Mouse (Mus musculus): ENCODE data around the gene Adcy5.

Gene Adcy5

DNA sequence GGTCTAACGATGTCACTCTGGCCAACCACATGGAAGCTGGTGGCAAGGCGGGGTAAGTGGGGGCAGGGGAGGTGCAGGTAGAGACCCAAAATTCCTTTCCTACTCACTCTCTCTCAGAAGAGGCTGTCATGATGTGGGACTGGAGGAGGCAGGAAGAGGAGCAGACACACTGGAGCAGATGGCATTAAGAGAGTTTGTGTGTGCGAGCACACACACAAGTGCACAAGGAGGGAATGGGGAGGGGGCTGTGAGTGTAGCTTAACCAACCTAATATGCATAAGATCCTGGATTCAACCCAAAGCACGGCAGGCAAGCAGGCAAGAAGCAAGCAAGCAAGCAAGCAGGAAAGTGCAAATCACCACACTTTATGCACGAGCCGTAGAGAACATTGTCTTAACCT lies 116.3 kb downstream of the Adcy5 start:
- DNase-seq (ENCODE audit: low spot score), result no peak

DNA sequence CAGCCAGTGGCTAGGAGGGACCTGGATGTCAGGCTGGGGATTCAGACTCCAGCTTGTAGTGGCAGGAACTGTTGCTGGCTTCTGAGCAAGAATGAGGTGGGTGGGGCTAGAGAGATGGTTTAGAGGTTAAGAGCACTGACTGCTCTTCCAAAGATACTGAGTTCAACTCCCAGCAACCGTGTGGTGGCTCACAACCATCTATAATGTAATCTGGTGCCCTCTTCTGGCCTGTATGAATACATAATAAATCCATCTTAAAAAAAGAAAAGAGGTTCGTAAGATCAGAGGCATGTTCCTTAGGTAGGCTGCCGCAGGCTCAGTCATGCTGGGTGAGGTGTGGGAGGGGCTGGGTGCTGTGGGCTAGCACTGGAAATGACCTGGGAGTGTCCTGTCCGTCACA lies 116.9 kb downstream of the Adcy5 start:
- DNase-seq (ENCODE audit: low spot score), result no peak

DNA sequence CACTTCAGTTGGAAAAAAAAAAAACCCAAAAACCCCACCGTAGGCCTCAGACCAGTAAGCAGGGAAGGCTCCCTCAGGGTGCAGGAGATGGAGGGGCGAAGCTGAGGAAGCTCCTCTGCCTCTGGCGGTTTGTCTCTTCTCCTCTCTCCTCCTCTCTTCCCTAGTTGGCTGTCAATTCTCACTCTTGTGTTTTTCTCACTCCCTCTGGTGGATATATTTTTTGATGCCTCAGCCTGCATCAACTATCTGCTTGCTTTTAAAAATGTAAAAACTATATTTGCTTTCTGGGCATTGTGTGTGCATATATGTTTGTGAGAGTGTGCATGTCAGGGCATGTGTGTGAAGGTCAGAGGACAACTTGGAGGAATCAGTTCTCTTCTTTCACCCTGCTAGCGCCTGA lies 117.7 kb downstream of the Adcy5 start:
- no peak for DNase-seq (ENCODE audit: low spot score)

DNA sequence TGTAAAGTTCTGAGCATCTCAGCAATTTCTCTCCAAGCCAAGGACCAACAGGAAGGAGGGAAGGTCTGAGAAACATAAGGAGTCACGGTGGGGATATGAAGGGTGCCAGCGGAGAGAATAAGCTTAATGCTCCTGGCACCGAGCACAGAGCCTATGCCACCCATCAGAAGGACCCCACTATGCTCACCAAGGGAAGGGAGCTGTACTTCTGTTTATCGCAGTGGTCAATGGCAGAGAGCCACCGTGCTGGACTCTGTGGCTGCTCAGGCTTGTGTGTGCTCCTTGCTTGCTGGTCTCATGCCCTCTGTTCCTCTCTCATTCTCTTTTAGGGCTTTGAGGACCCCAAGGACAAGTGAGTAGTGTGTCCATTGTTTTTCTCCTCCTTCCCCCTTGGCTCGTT lies 123.5 kb downstream of the Adcy5 start:
- DNase-seq (ENCODE audit: low spot score), result no peak

DNA sequence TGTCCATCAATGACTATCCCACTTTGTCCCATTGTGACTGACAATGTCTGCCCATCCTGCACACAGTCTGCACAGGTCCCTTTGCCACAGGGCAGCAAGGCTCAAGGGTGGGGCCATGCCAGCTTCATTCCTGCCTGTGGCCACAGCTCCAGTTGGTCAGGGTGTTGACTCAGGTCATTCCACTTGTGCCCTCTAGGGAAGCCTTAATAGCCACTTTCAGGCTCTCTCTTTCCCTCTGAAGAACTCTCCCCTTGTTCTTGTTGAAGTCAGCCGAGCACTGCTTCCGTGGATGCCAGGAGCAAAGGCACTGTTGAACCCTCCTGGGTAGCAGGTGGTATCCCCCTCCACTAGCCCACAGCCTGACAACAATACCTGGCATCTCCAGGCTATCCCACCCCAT lies 127.8 kb downstream of the Adcy5 start:
- no peak for DNase-seq (ENCODE audit: low spot score)

DNA sequence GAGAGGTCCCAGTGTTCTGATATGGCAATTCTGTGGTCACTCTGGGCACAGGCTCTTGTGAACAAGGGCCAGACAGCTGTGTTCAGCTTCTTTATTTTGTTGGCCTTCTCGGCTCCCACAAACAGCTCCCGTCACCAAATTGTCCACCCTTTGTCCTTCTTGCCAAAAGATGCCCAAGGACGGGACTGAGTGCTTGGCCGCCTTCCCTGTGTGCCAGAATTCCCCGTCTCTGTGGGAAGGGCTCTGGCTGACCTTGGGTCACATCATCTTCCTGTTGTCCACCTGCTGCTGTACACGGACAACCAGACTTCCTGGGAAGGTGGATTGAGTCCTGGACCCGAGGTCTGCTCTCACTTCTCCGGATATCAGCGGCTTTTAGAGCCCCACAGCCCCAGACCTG lies 131.1 kb downstream of the Adcy5 start:
- DNase-seq (ENCODE audit: low spot score), result no peak

DNA sequence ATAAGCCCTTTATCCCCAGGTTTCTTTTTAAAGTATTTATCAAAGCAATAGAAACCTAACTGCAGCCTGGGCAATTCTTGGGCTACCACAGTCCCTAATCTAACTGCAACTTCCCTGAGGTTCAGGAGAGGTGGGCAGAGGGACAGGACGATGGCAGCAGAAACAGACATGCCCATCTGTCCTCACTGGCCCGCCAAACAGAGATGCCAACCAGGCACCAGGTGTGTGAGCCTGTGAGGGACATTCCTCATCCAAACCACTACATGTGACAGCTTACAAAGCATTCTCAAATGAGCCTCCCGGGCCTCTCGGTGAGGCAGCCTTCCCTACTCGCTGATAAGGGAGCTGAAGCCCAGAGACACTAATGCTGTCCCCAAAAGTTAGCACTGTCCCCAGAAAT lies 132.6 kb downstream of the Adcy5 start:
- no peak for DNase-seq (ENCODE audit: low spot score)

DNA sequence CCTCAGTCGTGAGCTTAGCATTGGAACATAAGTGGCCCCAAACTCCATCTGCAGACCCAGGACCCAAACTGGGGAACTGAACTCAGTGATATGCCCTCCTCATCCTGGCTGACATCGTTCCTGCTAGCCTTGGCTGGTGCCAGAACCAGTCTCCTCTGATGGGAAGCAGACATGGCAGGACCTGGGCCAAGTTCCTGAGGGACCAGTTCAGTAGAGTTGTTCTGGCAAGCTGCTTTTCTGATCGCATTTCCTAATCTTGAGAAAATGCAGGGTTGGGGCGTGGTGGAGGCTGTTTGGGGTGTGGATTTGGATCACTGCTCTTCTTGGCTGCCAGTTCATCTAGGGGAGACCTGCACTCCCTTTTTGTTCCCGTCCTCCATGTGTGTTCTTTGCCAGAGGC lies 143.1 kb downstream of the Adcy5 start:
- DNase-seq (ENCODE audit: low spot score), result no peak

DNA sequence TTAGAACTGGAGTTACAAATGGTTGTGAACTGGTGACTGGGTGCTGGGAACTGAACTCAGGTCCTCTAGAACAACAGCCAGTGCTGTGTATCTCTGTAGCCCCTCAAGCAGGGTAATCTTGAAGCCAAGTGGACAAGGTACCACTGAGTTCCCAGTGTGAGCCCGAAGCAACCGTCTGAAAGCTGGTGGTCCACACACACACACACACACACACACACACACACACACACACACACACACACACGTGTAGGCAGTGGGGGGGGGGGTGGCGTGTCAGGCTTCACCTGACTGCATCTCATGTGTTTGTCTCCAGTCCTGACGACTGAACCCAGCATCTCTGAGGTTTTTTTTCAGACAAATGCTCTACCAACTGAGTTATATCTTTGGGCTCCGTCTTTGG lies 145.5 kb downstream of the Adcy5 start:
- DNase-seq (ENCODE audit: low spot score), result no peak

DNA sequence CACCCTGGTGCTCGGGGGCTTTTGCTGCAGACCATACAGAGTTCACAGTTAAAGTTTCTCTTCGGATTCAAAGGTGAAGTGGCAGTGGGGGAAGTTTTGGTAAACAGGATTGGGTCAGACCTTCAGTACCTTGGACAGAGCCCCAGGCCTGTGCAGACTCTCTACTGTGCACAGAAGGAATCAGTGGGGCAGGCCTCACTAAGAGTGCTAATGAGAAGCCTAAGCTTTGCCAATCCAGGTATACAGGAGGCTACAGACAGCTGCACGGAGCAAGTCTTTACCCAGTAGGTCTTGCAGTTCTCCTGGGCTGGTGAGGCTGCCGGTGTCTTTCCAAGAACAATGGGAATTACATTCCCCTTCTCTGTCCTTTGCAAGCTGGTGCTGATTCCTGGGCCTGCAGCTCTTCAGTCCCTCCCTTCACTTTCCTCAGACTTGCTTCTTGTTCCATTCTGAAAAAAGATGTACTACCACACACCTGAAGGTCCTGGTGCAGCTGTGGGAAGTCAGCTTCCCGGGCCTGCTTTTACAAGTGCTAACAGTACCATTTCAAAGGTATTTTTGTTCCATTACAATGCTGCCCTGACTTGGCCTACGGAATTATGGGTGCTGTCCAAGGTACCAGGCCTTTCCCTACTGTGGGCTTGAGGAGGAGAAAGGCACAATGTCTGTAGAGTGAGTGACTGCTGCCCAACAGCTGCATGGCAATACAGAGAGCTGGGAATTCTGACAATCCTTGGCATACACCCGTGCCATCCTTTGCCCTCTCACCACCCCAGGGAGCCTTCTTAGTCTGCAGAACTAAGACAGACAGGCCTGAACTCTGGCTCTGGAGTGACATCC lies 148.0 kb downstream of the Adcy5 start:
- DNase-seq (ENCODE audit: low spot score), result no peak

DNA sequence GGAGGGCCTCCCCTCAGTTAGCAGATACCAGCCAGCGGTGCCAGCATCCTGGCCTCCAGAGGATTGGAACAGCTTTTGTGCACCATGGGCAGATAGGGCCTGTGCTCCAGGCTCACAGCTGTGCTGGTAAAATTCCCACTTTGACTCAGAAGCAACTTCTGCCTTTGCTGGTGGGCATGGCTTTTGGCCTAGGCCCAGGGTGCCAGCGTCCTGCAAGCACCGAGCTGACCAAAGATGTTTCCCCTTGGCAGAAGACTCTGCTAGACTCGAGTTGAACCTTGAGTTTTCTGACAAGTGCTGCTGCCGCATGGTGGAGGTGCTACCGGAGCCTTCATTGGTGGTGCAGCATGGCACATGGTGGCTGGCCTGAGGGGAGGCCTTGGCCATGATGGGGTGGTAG lies 149.0 kb downstream of the Adcy5 start:
- no peak for DNase-seq (ENCODE audit: low spot score)

DNA sequence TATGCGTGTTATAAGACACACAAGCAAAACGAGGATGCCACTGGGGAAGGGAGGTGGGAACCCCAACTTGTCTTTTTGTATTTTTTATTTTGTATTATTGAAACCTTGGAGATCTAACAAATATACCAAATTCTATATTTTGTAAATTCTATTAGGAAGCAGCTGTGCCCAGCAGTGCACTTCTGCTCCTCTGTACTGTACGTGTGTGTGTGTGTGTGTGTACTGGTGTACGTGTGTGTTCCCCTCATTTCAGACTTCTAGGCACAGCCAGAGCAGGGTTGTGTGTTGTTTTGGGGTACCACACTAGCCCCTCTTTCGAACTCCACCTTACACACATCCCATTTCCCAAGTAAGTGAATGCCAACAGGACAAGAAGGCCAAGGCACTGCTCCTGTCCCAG lies 149.7 kb downstream of the Adcy5 start:
- DNase-seq (ENCODE audit: low spot score), result no peak

DNA sequence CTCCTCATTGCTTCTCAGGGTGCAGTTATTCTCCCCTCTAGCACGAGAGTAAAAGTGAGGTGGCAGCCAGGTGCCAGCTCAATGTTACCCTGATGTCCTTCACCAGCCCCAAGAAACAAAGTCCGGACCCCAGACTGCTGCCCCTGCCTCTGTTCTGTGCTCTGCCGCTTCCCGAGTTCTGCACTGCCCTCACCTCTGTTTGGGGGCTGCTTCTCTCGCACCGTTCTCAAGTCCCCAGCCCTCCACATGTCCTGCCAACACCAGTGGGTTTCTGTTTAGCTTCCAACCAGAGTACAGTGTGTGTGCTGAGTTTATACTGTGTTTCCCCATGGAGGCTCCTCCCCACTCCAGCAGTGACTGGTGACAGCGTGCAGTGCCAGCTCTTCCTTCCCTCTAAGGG lies 150.5 kb downstream of the Adcy5 start:
- DNase-seq (ENCODE audit: low spot score), result no peak

DNA sequence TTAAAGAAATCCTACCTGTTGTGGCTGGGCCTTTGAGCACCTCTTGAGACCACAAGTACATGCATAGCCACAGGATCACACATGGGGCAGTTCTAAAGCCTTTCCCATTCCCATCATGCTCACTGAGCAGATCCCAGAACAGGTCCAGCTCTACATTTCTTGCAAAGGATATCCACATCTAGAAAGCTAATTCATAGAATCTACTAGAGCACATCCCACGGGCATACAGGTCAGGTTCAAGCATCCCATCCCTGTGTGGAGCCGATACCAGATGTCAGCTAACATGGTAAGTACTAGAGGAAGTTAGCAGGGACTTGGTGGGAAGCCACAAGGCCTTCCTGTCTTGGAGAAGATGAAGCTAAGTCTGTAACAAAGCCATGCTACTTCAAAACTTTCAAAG lies 152.0 kb downstream of the Adcy5 start:
- no peak for DNase-seq (ENCODE audit: low spot score)

DNA sequence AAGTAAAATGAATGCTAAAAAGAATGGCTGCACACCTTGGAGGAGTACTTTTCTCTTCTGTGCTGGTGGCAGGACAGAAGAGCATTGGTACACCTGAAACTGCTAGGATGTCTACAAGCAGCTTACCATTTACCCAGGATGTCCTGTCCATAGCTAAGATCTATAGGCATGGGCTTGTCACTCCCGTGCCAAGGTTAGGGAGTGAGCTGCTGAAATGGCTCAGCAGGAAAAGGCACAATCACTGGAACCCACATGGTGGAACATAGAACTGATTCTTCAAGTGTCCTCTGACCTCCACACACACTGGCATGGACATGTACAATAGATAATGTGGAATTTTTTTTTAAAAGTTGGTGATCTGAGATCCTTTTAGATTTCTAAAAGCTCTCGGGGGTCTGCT lies 152.7 kb downstream of the Adcy5 start:
- no peak for DNase-seq (ENCODE audit: low spot score)

DNA sequence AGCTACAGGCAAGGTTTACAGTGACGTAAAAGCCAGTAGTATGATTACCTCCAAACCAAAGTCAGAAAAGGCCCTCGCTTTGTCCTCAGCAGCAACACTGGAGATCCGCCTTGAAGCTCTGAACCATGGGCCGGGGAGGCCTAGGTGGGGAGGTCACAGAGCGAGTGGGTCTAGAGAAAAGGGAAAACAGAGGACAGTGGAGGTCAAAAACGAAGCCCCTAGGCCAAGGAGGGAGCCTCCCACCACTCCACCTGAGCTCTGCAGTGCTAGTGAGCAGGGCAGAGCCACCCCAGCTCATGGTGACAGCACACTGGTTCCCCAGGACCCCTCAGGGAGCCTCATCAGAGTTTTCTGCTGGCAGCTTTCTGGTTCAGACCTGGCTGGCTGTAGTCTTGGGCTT lies 153.3 kb downstream of the Adcy5 start:
- no peak for DNase-seq (ENCODE audit: low spot score)

DNA sequence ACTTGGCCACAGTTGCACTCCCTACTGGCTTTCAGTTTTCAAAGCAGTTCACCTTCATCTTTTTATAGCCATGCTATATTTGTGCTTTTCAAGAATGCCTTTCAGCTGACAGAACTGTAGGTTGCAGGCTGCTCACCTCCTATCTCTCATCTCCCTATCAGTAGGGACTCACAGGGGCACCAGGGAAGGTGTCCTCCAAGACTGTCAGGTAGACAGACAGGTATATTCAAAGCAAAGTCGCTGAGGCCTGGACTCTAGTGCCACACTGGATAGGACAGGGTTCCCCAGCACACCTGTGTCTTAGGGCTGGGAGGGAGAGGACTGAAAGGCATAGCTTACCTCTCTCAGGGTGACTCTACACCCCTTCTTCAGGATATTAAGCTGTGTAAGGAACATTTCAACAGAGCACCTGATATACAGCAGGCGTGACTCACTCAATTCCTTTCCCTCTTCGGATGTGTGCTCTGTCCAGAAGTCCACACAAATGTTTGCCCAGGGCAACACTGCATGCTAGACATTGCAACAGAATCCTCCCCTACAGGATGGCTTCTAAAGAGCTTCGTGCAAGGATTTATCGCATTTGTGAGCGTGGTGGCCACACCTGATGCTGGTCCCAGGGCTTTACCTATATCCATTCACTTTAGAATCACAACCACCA lies 153.9 kb downstream of the Adcy5 start:
- no peak for DNase-seq (ENCODE audit: low spot score)

DNA sequence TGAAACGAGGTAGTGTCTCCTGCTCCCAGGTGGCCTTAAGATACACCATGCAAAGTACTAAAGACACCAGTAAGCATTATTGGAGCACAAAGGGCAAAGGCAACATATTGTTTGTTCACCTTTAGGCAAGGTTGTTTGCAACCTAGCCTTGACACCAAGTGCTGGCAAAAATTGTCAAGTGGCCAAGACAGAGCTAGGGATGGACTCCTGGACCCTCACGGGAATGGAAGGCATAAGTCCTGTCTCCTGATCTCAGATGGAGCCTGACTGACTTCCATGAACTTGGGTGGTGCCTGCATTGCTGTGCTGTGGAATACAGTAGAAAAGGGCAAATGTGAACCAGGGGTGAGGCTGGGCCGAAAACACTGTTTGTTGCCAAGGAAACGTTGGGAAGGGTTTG lies 155.0 kb downstream of the Adcy5 start:
- DNase-seq (ENCODE audit: low spot score), result no peak

DNA sequence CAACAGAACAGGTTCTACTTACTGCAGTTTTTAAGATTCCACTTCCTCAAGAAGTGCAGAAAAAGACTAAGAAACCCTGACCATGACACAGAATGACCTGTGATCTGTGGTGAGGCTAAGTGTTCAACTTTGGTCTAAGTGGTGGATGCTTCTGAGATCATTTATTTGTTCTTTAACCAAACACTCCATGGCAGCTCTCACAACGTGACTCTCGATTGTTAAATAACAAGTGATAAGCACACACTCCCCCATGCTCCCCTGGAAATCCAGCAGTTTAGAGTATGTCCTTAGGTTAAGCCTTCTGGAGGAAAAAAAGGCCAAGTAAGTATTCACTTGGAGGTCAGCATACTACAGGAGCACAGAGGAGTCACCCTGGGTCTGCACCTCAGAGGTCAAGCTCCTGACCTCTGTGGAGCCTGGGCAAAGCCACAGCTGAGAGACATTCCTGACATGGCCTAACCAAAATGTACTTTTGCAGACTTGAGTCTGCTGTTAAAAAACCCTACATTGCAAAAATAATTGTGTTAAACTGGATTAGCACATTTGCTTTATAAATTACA lies 156.0 kb downstream of the Adcy5 start:
- no peak for DNase-seq (ENCODE audit: low spot score)

DNA sequence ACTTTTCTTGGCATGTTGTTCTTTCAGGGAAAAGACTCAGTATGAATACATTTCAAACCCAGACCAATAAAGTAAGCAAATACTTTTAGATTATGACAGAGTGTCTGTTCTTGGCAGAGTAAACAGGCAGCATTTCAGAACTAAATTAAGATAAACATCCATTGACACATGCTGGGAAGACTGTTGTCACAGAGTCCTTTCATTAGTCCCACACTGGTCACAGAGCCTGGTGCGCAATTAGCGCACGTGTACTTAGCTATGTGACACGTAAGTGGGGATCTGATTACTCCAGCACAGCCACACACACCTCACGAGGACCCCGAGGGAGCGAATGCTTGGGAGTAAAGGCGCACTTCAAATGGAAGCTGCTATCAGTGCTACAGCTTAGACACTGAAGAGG lies 156.9 kb downstream of the Adcy5 start:
- no peak for DNase-seq (ENCODE audit: low spot score)

DNA sequence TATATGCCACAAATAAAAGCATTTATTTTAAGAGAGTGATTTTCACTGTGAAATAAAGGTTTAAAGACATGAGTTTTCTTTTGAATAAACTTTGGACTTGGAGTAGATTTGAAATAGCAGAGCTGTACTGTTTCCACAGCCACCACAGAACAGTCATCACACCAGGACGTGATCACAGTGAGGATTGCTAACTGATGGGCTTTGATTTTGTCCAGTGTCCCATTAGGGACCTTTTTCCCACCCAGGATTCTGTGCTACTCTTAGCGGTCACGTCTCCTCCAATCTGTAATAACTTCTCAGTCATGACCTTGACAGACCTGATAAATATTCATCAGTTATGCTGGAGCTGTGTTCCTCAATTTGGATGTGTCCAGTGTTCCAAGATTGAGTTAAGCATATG lies 160.8 kb downstream of the Adcy5 start:
- DNase-seq (ENCODE audit: low spot score), result no peak

DNA sequence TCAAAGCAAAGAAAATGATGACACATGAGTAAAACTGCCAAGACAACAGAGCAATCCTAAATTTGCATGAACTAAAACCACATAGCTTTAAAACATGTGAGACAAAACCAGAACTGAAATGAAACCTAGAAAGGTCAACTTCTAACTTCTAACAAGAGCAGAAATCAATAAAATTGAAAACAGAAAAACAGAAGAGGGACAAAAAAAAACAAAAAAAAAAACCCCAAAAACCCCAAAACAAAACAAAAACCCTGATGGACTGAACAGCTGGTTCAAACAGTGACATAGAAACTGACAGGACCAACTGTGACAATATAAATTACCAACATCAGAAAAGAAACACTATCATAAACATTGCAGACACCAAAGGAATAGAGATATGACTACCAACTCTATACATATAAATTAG lies 162.2 kb downstream of the Adcy5 start:
- DNase-seq (ENCODE audit: low spot score), result no peak

DNA sequence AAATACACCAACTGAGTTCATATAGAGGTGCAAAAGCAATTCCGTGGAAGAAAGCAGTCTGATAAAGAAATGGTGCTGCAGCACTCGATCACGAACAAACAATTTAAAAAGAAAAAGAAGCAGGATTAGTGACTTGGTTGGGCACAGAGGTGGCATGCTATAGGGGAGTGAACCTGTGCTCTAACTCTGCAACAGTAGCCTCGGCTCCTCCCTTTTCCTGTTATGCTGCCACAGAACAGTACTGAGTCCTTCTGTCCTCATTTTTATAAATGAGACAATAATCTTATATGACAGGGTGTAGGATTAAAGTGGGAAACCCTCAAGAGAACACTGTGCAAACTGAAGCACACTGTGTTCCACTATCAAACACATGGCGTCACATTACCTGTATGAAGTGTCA lies 162.8 kb downstream of the Adcy5 start:
- no peak for DNase-seq (ENCODE audit: low spot score)

DNA sequence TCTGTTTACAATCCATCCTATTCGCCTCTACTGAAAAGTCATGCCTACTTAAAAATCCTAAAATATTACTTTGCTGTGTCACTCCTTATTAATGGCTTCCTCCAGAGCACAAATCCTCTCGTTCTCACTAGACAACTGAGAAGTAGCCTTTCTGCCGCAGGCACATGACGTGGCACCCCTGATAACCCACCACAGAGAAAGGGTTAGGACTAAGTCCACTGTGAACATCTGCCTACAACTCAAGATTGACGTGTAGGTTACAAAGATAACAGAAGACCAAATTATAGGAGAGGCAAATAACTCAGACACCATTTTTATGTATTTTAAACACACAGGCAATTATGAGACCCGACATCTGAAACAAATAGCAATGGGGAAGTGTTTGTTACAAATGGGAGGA lies 163.7 kb downstream of the Adcy5 start:
- no peak for DNase-seq (ENCODE audit: low spot score)
